Mouse (Mus musculus) cerebellum, adult 2 months (tissue): ENCODE measurements around the gene Olfr156.

Source experiments
- CTCF ChIP-seq: fragments of 200-500 bp; IDR thresholded peaks from 2 replicates; pipeline ENCODE4 v1.5.1; 2011; ENCODE audit warnings: low read depth, mild to moderate bottlenecking, control low read depth, low read length, moderate library complexity, borderline replicate concordance; ENCODE audit not compliant: insufficient read depth
- POLR2A ChIP-seq: fragments of 200-500 bp; IDR thresholded peaks from 2 replicates; pipeline ENCODE4 v1.6.1; 2011; ENCODE audit warnings: low read length, control low read depth, borderline replicate concordance; ENCODE audit not compliant: insufficient read depth

GRCm38 (mm10) chr4:43772304-43772703, 51.4 kb downstream of the Olfr156 start:
- TF ChIP-seq CTCF (no peak), POLR2A (no peak)
